Mouse (Mus musculus) midbrain, embryonic 12.5 days (tissue): Measurements from ENCODE around the gene Nectin2. TPM values are rescaled to one million over a fixed set of nuclear protein-coding genes. Genes with fewer than 3 reads are reported as not detected.
"Not testable (repeated sequence)": the region's sequence is repeated elsewhere in the genome, so short reads cannot be mapped to it uniquely, and the experiment has no call there.

Experiments used
- ATAC-seq: fragments of 200-750 bp; cut with Nextera tagmentation; 2 replicates; pipeline ENCODE4 v1.8.0; 2017; ENCODE audit warnings: low read depth, moderate TSS enrichment, moderate library complexity; ENCODE audit not compliant: low FRiP score
- H3K27ac ChIP-seq: fragments of 300-500 bp; sonication (generic); replicated peaks from 2 replicates; pipeline ENCODE4 v1.5.1; 2016; ENCODE audit warnings: mild to moderate bottlenecking
- H3K27me3 ChIP-seq: fragments of 300-500 bp; sonication (generic); 2 replicates; pipeline ENCODE4 v1.6.1; 2016; ENCODE audit warnings: mild to moderate bottlenecking
- H3K36me3 ChIP-seq: fragments of 300-500 bp; sonication (generic); 2 replicates; pipeline ENCODE4 v1.6.1; 2016
- H3K4me1 ChIP-seq: fragments of 300-500 bp; sonication (generic); 2 replicates; pipeline ENCODE4 v1.6.1; 2016
- H3K4me2 ChIP-seq: fragments of 300-500 bp; sonication (generic); replicated peaks from 2 replicates; pipeline ENCODE4 v1.6.1; 2016; ENCODE audit warnings: mild to moderate bottlenecking, moderate library complexity
- H3K4me3 ChIP-seq: fragments of 300-500 bp; sonication (generic); 2 replicates; pipeline ENCODE4 v1.5.1; 2016; ENCODE audit warnings: mild to moderate bottlenecking
- H3K9ac ChIP-seq: fragments of 300-500 bp; sonication (generic); replicated peaks from 2 replicates; pipeline ENCODE4 v1.6.1; 2016; ENCODE audit warnings: mild to moderate bottlenecking, moderate library complexity
- H3K9me3 ChIP-seq: fragments of 300-500 bp; sonication (generic); 2 replicates; pipeline ENCODE4 v1.6.1; 2016; ENCODE audit warnings: mild to moderate bottlenecking
- WGBS: fragments of 180-500 bp; shearing (Covaris S2); methylation state at CpG from one replicate; pipeline ENCODE4 v1.1.7; 2016; 5-methylcytosine and 5-hydroxymethylcytosine counted together
- polyA plus RNA-seq: library from polyadenylated mRNA; unstranded; fragments of >200 nt; fragmentation: Nextera tagmentation; extraction: Ambion mirVana; gene quantifications from 2 replicates; pipeline ENCODE4 v1.2.1, GENCODE M21; 2016

The Nectin2 gene
- 46.7 and 53.3 TPM in 2 replicates for polyA plus RNA-seq

GRCm38 (mm10) chr7:19750217-19751069 is at the start of gene Nectin2:
Nectin2 (minus strand) TSS chr7:19750483.
- Histone ChIP-seq H3K4me2 (peak within 1 kb of the TSS; percentile 91), H3K9me3 (no peaks in the 10 kb centered on the region), H3K4me1 (peaks cover 30% of the 10 kb centered on the region), H3K9ac (peak within 1 kb of the TSS; percentile 83), H3K4me3 (peak within 1 kb of the TSS; percentile 70), H3K36me3 (no peaks in the 10 kb centered on the region), H3K27ac (peak within 1 kb of the TSS; percentile 70), H3K27me3 (no peaks in the 10 kb centered on the region; the same call in 1 of the 2 replicates)
- 18% methylated on average over 19 of the region's 19 CpGs for WGBS
- ATAC-seq: peak; percentile 59

GRCm38 (mm10) chr7:19796697-19797588 is 46.7 kb upstream of the Nectin2 start, which contains the start of gene Cblc:
Cblc (minus strand) TSS chr7:19796809.
- H3K4me3 ChIP-seq: 0 out of 2 replicates have a peak within 1 kb of the TSS, but pooled peaks have one; percentile 3
- no peaks in the 10 kb centered on the region for H3K36me3 ChIP-seq
- H3K4me1 ChIP-seq: no peaks in the 10 kb centered on the region
- H3K27me3 ChIP-seq: peaks cover 38% of the 10 kb centered on the region
- no peak within 1 kb of the TSS for H3K27ac ChIP-seq
- no peak within 1 kb of the TSS for H3K9ac ChIP-seq
- ATAC-seq: peak; percentile 49
- no peaks in the 10 kb centered on the region for H3K9me3 ChIP-seq
- 5% methylated on average over 32 of the region's 32 CpGs for WGBS
- no peak within 1 kb of the TSS for H3K4me2 ChIP-seq

GRCm38 (mm10) chr7:19796254-19796653 is 46.0 kb upstream of the Nectin2 start:
- no peaks in the 10 kb centered on the region for H3K9me3 ChIP-seq
- H3K4me2 ChIP-seq: no peak overlapping the region
- no peaks in the 10 kb centered on the region for H3K36me3 ChIP-seq
- no peak for ATAC-seq
- no peaks in the 10 kb centered on the region for H3K4me1 ChIP-seq
- no peak overlapping the region for H3K9ac ChIP-seq
- peaks cover 38% of the 10 kb centered on the region for H3K27me3 ChIP-seq
- WGBS: 13% methylated on average over 18 of the region's 18 CpGs
- H3K4me3 ChIP-seq: 0 out of 2 replicates have a peak overlapping the region, but pooled peaks have one; percentile 3
- H3K27ac ChIP-seq: no peak overlapping the region

GRCm38 (mm10) chr7:19795236-19795635 is 45.0 kb upstream of the Nectin2 start:
- Histone ChIP-seq H3K36me3 (no peaks in the 10 kb centered on the region), H3K4me3 (no peak overlapping the region), H3K9me3 (no peaks in the 10 kb centered on the region), H3K4me2 (no peak overlapping the region), H3K9ac (no peak overlapping the region), H3K27ac (no peak overlapping the region), H3K4me1 (no peaks in the 10 kb centered on the region), H3K27me3 (peaks cover 44% of the 10 kb centered on the region)
- ATAC-seq: no peak
- 60% methylated on average over 2 of the region's 2 CpGs for WGBS

- H3K9ac ChIP-seq: no peak overlapping the region
- no peak overlapping the region for H3K4me2 ChIP-seq
- no peak overlapping the region for H3K27ac ChIP-seq
- no peak for ATAC-seq
- H3K4me3 ChIP-seq: no peak overlapping the region
- 90% methylated on average over 19 of the region's 19 CpGs for WGBS
- H3K4me1 ChIP-seq: peaks cover 5% of the 10 kb centered on the region
- no peaks in the 10 kb centered on the region for H3K36me3 ChIP-seq
- peaks cover 54% of the 10 kb centered on the region for H3K27me3 ChIP-seq
- no peaks in the 10 kb centered on the region for H3K9me3 ChIP-seq
These were observed 42.7 kb upstream of the Nectin2 start for GRCm38 (mm10) chr7:19792701-19793630.

GRCm38 (mm10) chr7:19791504-19791903 is 41.2 kb upstream of the Nectin2 start:
- not testable (repeated sequence) for H3K36me3 ChIP-seq, H3K9ac ChIP-seq, H3K4me2 ChIP-seq, ATAC-seq, H3K4me3 ChIP-seq, H3K27ac ChIP-seq, H3K4me1 ChIP-seq, H3K9me3 ChIP-seq
- peaks cover 42% of the 10 kb centered on the region for H3K27me3 ChIP-seq
- WGBS: 80% methylated on average over 2 of the region's 2 CpGs

GRCm38 (mm10) chr7:19789904-19790347 is 39.6 kb upstream of the Nectin2 start:
- no peak overlapping the region for H3K27ac ChIP-seq
- WGBS: 2% methylated on average over 19 of the region's 19 CpGs
- H3K9me3 ChIP-seq: no peaks in the 10 kb centered on the region
- peak overlapping the region; percentile 55; the same call in 1 of the 2 replicates for H3K9ac ChIP-seq
- H3K27me3 ChIP-seq: peaks cover 28% of the 10 kb centered on the region
- H3K36me3 ChIP-seq: no peaks in the 10 kb centered on the region
- H3K4me3 ChIP-seq: peak overlapping the region; percentile 37
- H3K4me1 ChIP-seq: peaks cover 5% of the 10 kb centered on the region
- peak; percentile 51; the same call in 1 of the 2 replicates for ATAC-seq
- peak overlapping the region; percentile 64 for H3K4me2 ChIP-seq

GRCm38 (mm10) chr7:19785874-19786458 is 35.7 kb upstream of the Nectin2 start:
- Histone ChIP-seq H3K27me3 (peaks cover 16% of the 10 kb centered on the region), H3K36me3 (no peaks in the 10 kb centered on the region), H3K4me1 (peaks cover 5% of the 10 kb centered on the region), H3K4me3 (no peak overlapping the region), H3K27ac (no peak overlapping the region), H3K9me3 (no peaks in the 10 kb centered on the region), H3K9ac (no peak overlapping the region), H3K4me2 (no peak overlapping the region)
- 46% methylated on average over 11 of the region's 12 CpGs for WGBS
- no peak for ATAC-seq

GRCm38 (mm10) chr7:19784764-19785535 is 34.7 kb upstream of the Nectin2 start:
- WGBS: 48% methylated on average over 11 of the region's 11 CpGs
- H3K27ac ChIP-seq: no peak overlapping the region
- ATAC-seq: no peak; the same call in 1 of the 2 replicates

GRCm38 (mm10) chr7:19783630-19784029 is 33.3 kb upstream of the Nectin2 start:
- ATAC-seq: no peak
- H3K9me3 ChIP-seq: no peaks in the 10 kb centered on the region
- no peaks in the 10 kb centered on the region for H3K4me1 ChIP-seq
- no peak overlapping the region for H3K9ac ChIP-seq
- peaks cover 1% of the 10 kb centered on the region; the same call in 1 of the 2 replicates for H3K27me3 ChIP-seq
- no peak overlapping the region for H3K4me2 ChIP-seq
- no peak overlapping the region for H3K27ac ChIP-seq
- H3K36me3 ChIP-seq: no peaks in the 10 kb centered on the region
- 80% methylated on average over 8 of the region's 8 CpGs for WGBS
- H3K4me3 ChIP-seq: no peak overlapping the region

More at GRCm38 (mm10) chr7:19784764-19785535, 34.7 kb upstream of the Nectin2 start:
- peaks cover 5% of the 10 kb centered on the region for H3K4me1 ChIP-seq
- H3K4me2 ChIP-seq: no peak overlapping the region
- H3K9me3 ChIP-seq: no peaks in the 10 kb centered on the region
- no peak overlapping the region; the same call in 1 of the 2 replicates for H3K9ac ChIP-seq
- H3K27me3 ChIP-seq: peaks cover 9% of the 10 kb centered on the region
- H3K4me3 ChIP-seq: no peak overlapping the region
- H3K36me3 ChIP-seq: no peaks in the 10 kb centered on the region
